Mouse (Mus musculus): Measurements from ENCODE around the gene Ttc41. TPM values are rescaled to one million over a fixed set of nuclear protein-coding genes. Genes with fewer than 3 reads are reported as not detected.
A peak's percentile ranks its signal among the peaks of the same experiment; 100 is the strongest.

The Ttc41 gene
- polyA plus RNA-seq, 1 experiment, result 30.1 TPM

DNA sequence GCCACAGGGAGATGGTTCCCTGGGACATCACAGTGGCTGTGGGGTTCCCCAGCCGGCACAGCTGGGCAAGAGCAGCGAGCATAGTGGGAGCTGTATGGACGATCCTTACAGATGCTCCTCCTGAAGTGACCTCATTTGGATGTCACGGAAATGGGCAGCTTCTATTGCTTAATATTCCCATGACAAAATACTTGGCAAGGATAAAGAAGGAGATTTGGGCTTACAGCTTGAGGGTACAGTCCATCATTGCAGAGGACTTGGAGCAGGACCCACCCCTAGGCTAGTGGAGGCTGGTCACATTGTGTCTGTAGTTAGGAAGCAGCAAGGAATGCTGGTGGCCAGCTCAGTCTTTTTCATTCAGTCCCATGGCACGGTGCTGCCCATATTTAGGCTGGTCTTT, 105.0 kb downstream of the Ttc41 start:
- no peaks in the 10 kb centered on the region for H3K27me3 ChIP-seq (ENCODE audit: control insufficient read depth, insufficient read depth, low read length)
- peaks cover 4% of the 10 kb centered on the region for H3K4me1 ChIP-seq (ENCODE audit: control insufficient read depth, insufficient read depth, low read length)
- no peak overlapping the region for H3K27ac ChIP-seq (ENCODE audit: control insufficient read depth, insufficient read depth, low read depth, low read length)
- H3K36me3 ChIP-seq (ENCODE audit: control insufficient read depth, insufficient read depth, low read length), result no peaks in the 10 kb centered on the region
- H3K4me3 ChIP-seq (ENCODE audit: control insufficient read depth, low read depth, low read length), result no peak overlapping the region
- TF ChIP-seq CTCF (IDR thresholded peaks at IDR 0.05; ENCODE audit: control insufficient read depth, insufficient read depth, insufficient replicate concordance, low read depth, low read length) (no peak), POLR2A (IDR thresholded peaks at IDR 0.05; ENCODE audit: control insufficient read depth, low read depth, low read length) (no peak)

DNA sequence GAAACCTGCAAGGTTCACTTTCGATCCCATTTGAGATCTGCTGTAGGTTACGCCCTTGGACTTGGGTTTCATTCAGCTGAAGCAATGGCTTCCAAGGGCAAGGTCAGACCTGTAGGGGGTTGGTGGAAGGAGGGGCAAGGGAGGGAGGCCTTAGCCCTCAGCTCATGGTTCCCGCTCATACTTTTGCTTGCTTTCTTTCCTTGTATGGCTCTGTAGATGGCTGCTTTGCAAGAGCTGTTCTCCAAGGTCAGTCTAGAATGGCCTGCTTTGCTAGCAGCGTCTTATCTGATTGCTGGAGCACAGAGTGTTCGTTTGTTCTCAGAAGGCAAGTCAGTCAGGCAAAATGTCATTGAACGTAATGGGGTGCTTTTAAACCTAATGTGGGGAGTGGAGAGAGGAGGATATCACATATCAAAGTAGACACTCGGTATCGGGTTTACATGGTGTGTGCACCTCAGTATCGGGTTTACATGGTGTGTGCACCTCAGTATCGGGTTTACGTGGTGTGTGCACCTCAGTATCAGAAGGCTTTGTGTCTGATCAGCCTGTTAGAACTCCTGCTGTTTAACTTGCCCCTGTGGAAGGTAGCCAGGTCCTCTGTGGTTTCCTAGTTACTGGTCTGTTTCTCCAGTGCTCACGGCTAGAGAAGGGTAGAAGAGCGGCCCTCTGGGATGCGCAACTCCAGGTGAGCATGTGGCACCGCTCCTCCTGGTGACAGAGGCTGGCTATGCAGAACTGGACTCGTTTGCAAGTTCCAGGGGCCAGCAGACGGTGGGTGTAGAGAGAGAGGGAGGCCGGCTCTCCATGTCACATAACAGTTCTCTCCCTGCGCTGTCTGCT, 108.9 kb downstream of the Ttc41 start:
- peaks cover 5% of the 10 kb centered on the region for H3K4me1 ChIP-seq (ENCODE audit: control insufficient read depth, insufficient read depth, low read length)
- H3K27ac ChIP-seq (ENCODE audit: control insufficient read depth, insufficient read depth, low read depth, low read length), result peak overlapping the region; percentile 73
- H3K36me3 ChIP-seq (ENCODE audit: control insufficient read depth, insufficient read depth, low read length), result no peaks in the 10 kb centered on the region; the same call in 1 of the 2 replicates
- H3K4me3 ChIP-seq (ENCODE audit: control insufficient read depth, low read depth, low read length), result no peak overlapping the region
- H3K27me3 ChIP-seq (ENCODE audit: control insufficient read depth, insufficient read depth, low read length), result no peaks in the 10 kb centered on the region
- no peak for TF ChIP-seq POLR2A (IDR thresholded peaks at IDR 0.05; ENCODE audit: control insufficient read depth, low read depth, low read length)
- TF ChIP-seq CTCF (IDR thresholded peaks at IDR 0.05; ENCODE audit: control insufficient read depth, insufficient read depth, insufficient replicate concordance, low read depth, low read length), result no peak

DNA sequence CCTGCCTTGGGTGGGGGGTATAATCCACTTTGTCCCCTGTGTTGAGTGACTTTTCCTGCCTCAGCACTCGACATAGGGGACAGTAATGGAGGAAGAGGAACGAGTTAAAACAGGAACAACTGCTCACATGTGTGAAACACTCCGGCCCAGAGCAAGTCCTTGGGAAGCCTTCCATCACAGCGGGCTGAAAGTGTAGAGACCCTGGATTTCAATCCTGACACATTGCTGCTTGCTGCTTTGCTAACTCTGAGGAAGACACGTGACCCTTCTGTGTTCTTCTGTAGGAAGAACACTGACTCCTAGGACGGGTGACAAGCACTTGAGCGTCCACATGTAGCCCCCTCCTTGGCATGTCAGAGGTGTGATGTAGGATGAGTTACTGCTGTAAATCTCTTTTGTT, 109.5 kb downstream of the Ttc41 start:
- Histone ChIP-seq H3K36me3 (ENCODE audit: control insufficient read depth, insufficient read depth, low read length) (no peaks in the 10 kb centered on the region; the same call in 1 of the 2 replicates), H3K4me3 (ENCODE audit: control insufficient read depth, low read depth, low read length) (no peak overlapping the region), H3K27ac (ENCODE audit: control insufficient read depth, insufficient read depth, low read depth, low read length) (peak overlapping the region; percentile 67), H3K27me3 (ENCODE audit: control insufficient read depth, insufficient read depth, low read length) (no peaks in the 10 kb centered on the region), H3K4me1 (ENCODE audit: control insufficient read depth, insufficient read depth, low read length) (peaks cover 6% of the 10 kb centered on the region)
- no peak for TF ChIP-seq POLR2A (IDR thresholded peaks at IDR 0.05; ENCODE audit: control insufficient read depth, low read depth, low read length)
- TF ChIP-seq CTCF (IDR thresholded peaks at IDR 0.05; ENCODE audit: control insufficient read depth, insufficient read depth, insufficient replicate concordance, low read depth, low read length), result no peak

DNA sequence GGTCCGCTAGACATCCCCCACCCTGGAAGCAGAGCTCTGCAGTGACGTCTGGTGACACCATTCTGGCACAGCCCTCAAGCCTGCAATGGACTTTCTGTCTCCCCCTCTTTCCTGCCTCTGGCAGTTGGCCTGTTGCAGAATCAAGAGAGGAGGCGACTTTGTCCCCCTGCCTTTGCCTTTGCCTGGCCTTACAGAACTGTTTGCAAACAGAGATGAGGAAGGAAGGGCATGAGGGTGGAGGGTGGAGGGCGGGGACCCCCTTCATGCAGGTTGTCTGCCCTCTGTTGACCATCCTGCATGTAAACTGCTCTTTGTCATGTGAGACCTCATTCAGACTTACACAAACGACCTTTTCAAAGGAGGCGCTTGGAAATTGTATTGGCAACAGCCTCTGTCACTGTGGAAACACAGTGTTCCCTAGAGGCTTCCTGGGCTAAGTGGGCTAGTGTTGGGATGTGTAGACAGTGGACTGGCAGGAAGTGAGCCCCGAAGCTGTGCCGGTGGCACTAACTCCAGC, 114.1 kb downstream of the Ttc41 start:
- Histone ChIP-seq H3K36me3 (ENCODE audit: control insufficient read depth, insufficient read depth, low read length) (no peaks in the 10 kb centered on the region; the same call in 1 of the 2 replicates), H3K4me3 (ENCODE audit: control insufficient read depth, low read depth, low read length) (no peak overlapping the region), H3K27ac (ENCODE audit: control insufficient read depth, insufficient read depth, low read depth, low read length) (no peak overlapping the region), H3K4me1 (ENCODE audit: control insufficient read depth, insufficient read depth, low read length) (peaks cover 3% of the 10 kb centered on the region; the same call in 1 of the 2 replicates), H3K27me3 (ENCODE audit: control insufficient read depth, insufficient read depth, low read length) (no peaks in the 10 kb centered on the region)
- TF ChIP-seq POLR2A (IDR thresholded peaks at IDR 0.05; ENCODE audit: control insufficient read depth, low read depth, low read length) (no peak), CTCF (IDR thresholded peaks at IDR 0.05; ENCODE audit: control insufficient read depth, insufficient read depth, insufficient replicate concordance, low read depth, low read length) (no peak)

DNA sequence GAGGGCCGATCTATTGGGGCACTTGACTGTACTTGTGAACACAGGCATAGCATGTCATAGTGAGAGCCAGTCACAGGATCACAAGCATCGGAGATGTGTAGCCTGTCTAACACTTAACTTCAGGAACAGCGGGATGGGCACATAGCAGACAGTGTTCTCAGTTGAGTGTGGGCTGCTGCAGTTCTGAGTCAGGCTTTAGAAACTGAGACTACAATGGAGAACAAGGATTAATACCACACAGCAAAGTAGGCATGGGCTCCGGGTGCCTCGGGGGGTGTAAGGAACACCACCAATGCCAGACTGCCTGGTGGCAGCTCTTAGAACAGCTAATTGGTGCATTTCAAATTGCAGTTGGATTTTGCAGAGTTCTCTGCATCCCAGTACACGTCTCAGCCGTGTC, 115.4 kb downstream of the Ttc41 start:
- H3K4me3 ChIP-seq (ENCODE audit: control insufficient read depth, low read depth, low read length), result no peak overlapping the region
- H3K27me3 ChIP-seq (ENCODE audit: control insufficient read depth, insufficient read depth, low read length), result no peaks in the 10 kb centered on the region
- TF ChIP-seq CTCF (IDR thresholded peaks at IDR 0.05; ENCODE audit: control insufficient read depth, insufficient read depth, insufficient replicate concordance, low read depth, low read length) (no peak), POLR2A (IDR thresholded peaks at IDR 0.05; ENCODE audit: control insufficient read depth, low read depth, low read length) (no peak)
- 0 out of 2 replicates have a peak, but pooled peaks cover 3% of the 10 kb centered on the region for H3K4me1 ChIP-seq (ENCODE audit: control insufficient read depth, insufficient read depth, low read length)
- H3K36me3 ChIP-seq (ENCODE audit: control insufficient read depth, insufficient read depth, low read length), result no peaks in the 10 kb centered on the region; the same call in 1 of the 2 replicates
- H3K27ac ChIP-seq (ENCODE audit: control insufficient read depth, insufficient read depth, low read depth, low read length), result no peak overlapping the region

DNA sequence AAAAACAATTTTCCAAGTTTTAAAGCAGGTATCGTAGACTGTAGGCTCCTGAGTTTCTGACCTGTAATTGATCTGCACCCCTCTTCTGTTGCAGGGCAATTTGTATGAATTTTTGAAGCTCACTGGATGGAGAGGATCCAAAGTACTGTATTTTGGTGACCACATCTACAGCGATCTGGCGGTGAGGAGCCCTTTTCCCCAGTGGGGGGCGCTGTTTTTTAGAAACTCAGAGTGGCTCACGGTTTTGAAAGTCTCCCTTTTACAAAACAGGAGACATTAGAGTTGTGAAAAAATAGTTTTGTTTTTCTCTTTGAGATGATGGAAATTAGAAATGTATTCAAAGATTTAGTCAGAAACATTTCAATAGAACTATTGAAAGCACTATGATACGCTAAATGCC, 118.5 kb downstream of the Ttc41 start:
- Histone ChIP-seq H3K36me3 (ENCODE audit: control insufficient read depth, insufficient read depth, low read length) (no peaks in the 10 kb centered on the region; the same call in 1 of the 2 replicates), H3K4me3 (ENCODE audit: control insufficient read depth, low read depth, low read length) (no peak overlapping the region), H3K27me3 (ENCODE audit: control insufficient read depth, insufficient read depth, low read length) (no peaks in the 10 kb centered on the region), H3K4me1 (ENCODE audit: control insufficient read depth, insufficient read depth, low read length) (0 out of 2 replicates have a peak, but pooled peaks cover 3% of the 10 kb centered on the region), H3K27ac (ENCODE audit: control insufficient read depth, insufficient read depth, low read depth, low read length) (no peak overlapping the region)
- TF ChIP-seq CTCF (IDR thresholded peaks at IDR 0.05; ENCODE audit: control insufficient read depth, insufficient read depth, insufficient replicate concordance, low read depth, low read length) (no peak; the same call in 1 of the 2 replicates), POLR2A (IDR thresholded peaks at IDR 0.05; ENCODE audit: control insufficient read depth, low read depth, low read length) (no peak)

DNA sequence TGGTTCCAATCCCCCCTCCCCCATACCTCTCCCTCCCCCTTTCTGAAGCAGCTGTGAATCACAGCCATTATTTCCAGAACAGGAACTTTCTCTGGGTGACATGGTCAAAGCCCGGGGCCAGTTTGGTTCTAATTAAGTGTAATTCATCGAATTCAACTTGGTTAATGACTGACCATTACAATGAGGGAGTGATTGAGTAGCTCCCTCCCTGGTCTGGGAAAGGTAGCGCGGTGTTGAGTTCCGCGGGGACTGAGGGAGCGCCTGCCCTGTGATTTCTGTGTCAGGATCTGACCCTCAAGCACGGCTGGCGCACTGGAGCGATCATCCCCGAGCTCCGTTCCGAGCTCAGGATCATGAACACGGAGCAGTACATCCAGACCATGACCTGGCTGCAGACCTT, 119.3 kb downstream of the Ttc41 start:
- TF ChIP-seq POLR2A (IDR thresholded peaks at IDR 0.05; ENCODE audit: control insufficient read depth, low read depth, low read length) (no peak), CTCF (IDR thresholded peaks at IDR 0.05; ENCODE audit: control insufficient read depth, insufficient read depth, insufficient replicate concordance, low read depth, low read length) (no peak)
- Histone ChIP-seq H3K27ac (ENCODE audit: control insufficient read depth, insufficient read depth, low read depth, low read length) (no peak overlapping the region), H3K4me1 (ENCODE audit: control insufficient read depth, insufficient read depth, low read length) (no peaks in the 10 kb centered on the region), H3K27me3 (ENCODE audit: control insufficient read depth, insufficient read depth, low read length) (no peaks in the 10 kb centered on the region), H3K4me3 (ENCODE audit: control insufficient read depth, low read depth, low read length) (no peak overlapping the region), H3K36me3 (ENCODE audit: control insufficient read depth, insufficient read depth, low read length) (no peaks in the 10 kb centered on the region; the same call in 1 of the 2 replicates)
